Mouse (Mus musculus) adrenal gland, adult (tissue): Measurements from ENCODE around the gene Sstr4.

Experiments
- DNase-seq, 2 experiments: peaks; one replicate each; pipeline ENCODE4 v3.0.0; 2022 to 2023; ENCODE audit warnings: low spot score in 1 of 2; ENCODE audit not compliant: inconsistent age in 2 of 2

The Sstr4 gene

GRCm38 (mm10) chr2:148395131-148396051, at the start of gene Sstr4:
TSS of gene Sstr4 (plus strand) at chr2:148395344.
- DNase-seq = peak; percentile 32 to 70

- no peak for DNase-seq
Measured at GRCm38 (mm10) chr2:148345373-148345772, 49.8 kb upstream of the Sstr4 start.

- DNase-seq = no peak
Measured at GRCm38 (mm10) chr2:148346976-148347375, 48.2 kb upstream of the Sstr4 start.

- no peak for DNase-seq
Measured at GRCm38 (mm10) chr2:148349509-148350307, 45.4 kb upstream of the Sstr4 start.

- no peak for DNase-seq
Measured at GRCm38 (mm10) chr2:148350460-148350859, 44.7 kb upstream of the Sstr4 start.

GRCm38 (mm10) chr2:148352655-148353054, 42.5 kb upstream of the Sstr4 start:
- no peak for DNase-seq

- DNase-seq = no peak
Measured at GRCm38 (mm10) chr2:148357145-148357544, 38.0 kb upstream of the Sstr4 start.

GRCm38 (mm10) chr2:148364536-148364935, 30.6 kb upstream of the Sstr4 start:
- no peak for DNase-seq

- DNase-seq = peak in 1 of 2 experiments; percentile 29
Measured at GRCm38 (mm10) chr2:148365227-148365626, 29.9 kb upstream of the Sstr4 start.

- no peak for DNase-seq
Measured at GRCm38 (mm10) chr2:148371743-148372630, 23.2 kb upstream of the Sstr4 start.

- no peak for DNase-seq
Measured at GRCm38 (mm10) chr2:148373602-148374071, 21.5 kb upstream of the Sstr4 start.

- peak; percentile 25 to 73 for DNase-seq
Measured at GRCm38 (mm10) chr2:148375326-148376150, 19.6 kb upstream of the Sstr4 start.

GRCm38 (mm10) chr2:148378817-148379342, 16.3 kb upstream of the Sstr4 start:
- DNase-seq = no peak

- no peak for DNase-seq
Measured at GRCm38 (mm10) chr2:148379899-148380413, 15.2 kb upstream of the Sstr4 start.

GRCm38 (mm10) chr2:148381076-148381475, 14.1 kb upstream of the Sstr4 start:
- no peak for DNase-seq

- no peak for DNase-seq
Measured at GRCm38 (mm10) chr2:148386476-148386875, 8.7 kb upstream of the Sstr4 start.

- DNase-seq = no peak
Measured at GRCm38 (mm10) chr2:148386927-148387326, 8.2 kb upstream of the Sstr4 start.

- DNase-seq = no peak
Measured at GRCm38 (mm10) chr2:148387652-148388581, 7.2 kb upstream of the Sstr4 start.
